Mouse (Mus musculus) stomach, embryonic 16.5 days (tissue): Measurements from ENCODE around the gene Psd. TPM values are rescaled to one million over a fixed set of nuclear protein-coding genes. Genes with fewer than 3 reads are reported as not detected.

Source experiments
- ATAC-seq: fragments of 200-750 bp; cut with Nextera tagmentation; 2 replicates; pipeline ENCODE4 v1.8.0; 2017; ENCODE audit warnings: moderate number of reproducible peaks, moderate TSS enrichment; ENCODE audit not compliant: insufficient read depth, low FRiP score
- H3K27ac ChIP-seq: fragments of 300-500 bp; sonication (generic); 2 replicates; pipeline ENCODE4 v1.5.1; 2014; ENCODE audit warnings: low read length
- H3K27me3 ChIP-seq: fragments of 300-500 bp; sonication (generic); 2 replicates; pipeline ENCODE4 v1.6.1; 2014; ENCODE audit warnings: low read length, control low read depth, mixed read lengths; ENCODE audit not compliant: control insufficient read depth, insufficient read depth
- H3K36me3 ChIP-seq: fragments of 300-500 bp; sonication (generic); 2 replicates; pipeline ENCODE4 v1.6.1; 2014; ENCODE audit warnings: low read length; ENCODE audit not compliant: control insufficient read depth, insufficient read depth
- H3K4me1 ChIP-seq: fragments of 300-500 bp; sonication (generic); 2 replicates; pipeline ENCODE4 v1.6.1; 2014; ENCODE audit warnings: low read length, control low read depth, mixed read lengths; ENCODE audit not compliant: control insufficient read depth, insufficient read depth
- H3K4me2 ChIP-seq: fragments of 300-500 bp; sonication (generic); 2 replicates; pipeline ENCODE4 v1.6.1; 2014; ENCODE audit warnings: low read depth, low read length, mixed read lengths
- H3K4me3 ChIP-seq: fragments of 300-500 bp; sonication (generic); replicated peaks from 2 replicates; pipeline ENCODE4 v1.5.1; 2014; ENCODE audit warnings: mild to moderate bottlenecking, low read length
- H3K9ac ChIP-seq: fragments of 300-500 bp; sonication (generic); 2 replicates; pipeline ENCODE4 v1.6.1; 2014; ENCODE audit warnings: low read length
- H3K9me3 ChIP-seq: fragments of 300-500 bp; sonication (generic); replicated peaks from 2 replicates; pipeline ENCODE4 v1.6.1; 2016; ENCODE audit warnings: low read length, control low read depth; ENCODE audit not compliant: control insufficient read depth
- WGBS: fragments of 180-500 bp; shearing (Covaris S2); extraction: QIAGEN DNeasy Blood & Tissue Kit; methylation state at CpG from one replicate; pipeline ENCODE4 v1.1.7; 2014; 5-methylcytosine and 5-hydroxymethylcytosine counted together
- polyA plus RNA-seq: library from polyadenylated mRNA; unstranded; fragments of >200 nt; fragmentation: Nextera tagmentation; extraction: Ambion mirVana; gene quantifications from 2 replicates; pipeline ENCODE4 v1.2.1, GENCODE M21; 2015

The Psd gene
- polyA plus RNA-seq, 1 experiment from 2014 or later = 23.0 TPM

GRCm38 (mm10) chr19:46305432-46306267, 21.3 kb downstream of the Psd start:
- H3K4me1 ChIP-seq = peaks cover 18% of the 10 kb centered on the region
- WGBS = under 1% methylated on average over 42 of the region's 43 CpGs
- H3K27me3 ChIP-seq = no peaks in the 10 kb centered on the region
- peak overlapping the region; percentile 81 for H3K4me3 ChIP-seq
- ATAC-seq = peak; percentile 79
- H3K36me3 ChIP-seq = 0 out of 2 replicates have a peak, but pooled peaks cover under 1% of the 10 kb centered on the region
- H3K4me2 ChIP-seq = peak overlapping the region; percentile 95
- H3K9me3 ChIP-seq = no peaks in the 10 kb centered on the region
- peak overlapping the region; percentile 91 for H3K27ac ChIP-seq
- H3K9ac ChIP-seq = peak overlapping the region; percentile 82

- Histone ChIP-seq H3K27ac (peak overlapping the region; percentile 91), H3K9ac (peak overlapping the region; percentile 82), H3K9me3 (no peaks in the 10 kb centered on the region), H3K4me3 (peak overlapping the region; percentile 81), H3K27me3 (no peaks in the 10 kb centered on the region), H3K36me3 (no peaks in the 10 kb centered on the region), H3K4me1 (peaks cover 18% of the 10 kb centered on the region), H3K4me2 (peak overlapping the region; percentile 95)
- under 1% methylated on average over 34 of the region's 34 CpGs for WGBS
- ATAC-seq = peak; percentile 15
These were observed 22.0 kb downstream of the Psd start for GRCm38 (mm10) chr19:46304908-46305333.

- Histone ChIP-seq H3K27me3 (no peaks in the 10 kb centered on the region), H3K27ac (peak within 1 kb of the TSS; percentile 91), H3K4me2 (peak within 1 kb of the TSS; percentile 95), H3K36me3 (no peaks in the 10 kb centered on the region), H3K9me3 (no peaks in the 10 kb centered on the region), H3K9ac (peak within 1 kb of the TSS; percentile 82), H3K4me3 (peak within 1 kb of the TSS; percentile 81), H3K4me1 (peaks cover 18% of the 10 kb centered on the region)
- WGBS = under 1% methylated on average over 39 of the region's 39 CpGs
- peak; percentile 93 for ATAC-seq
These were observed 22.6 kb downstream of the Psd start, which contains the start of gene Nfkb2 for GRCm38 (mm10) chr19:46304216-46304841. Gene Nfkb2, plus strand, starts transcription at chr19:46304320.

GRCm38 (mm10) chr19:46303251-46304215, 23.4 kb downstream of the Psd start:
- Histone ChIP-seq H3K27ac (peak overlapping the region; percentile 91), H3K4me1 (peaks cover 14% of the 10 kb centered on the region), H3K9ac (peak overlapping the region; percentile 82), H3K36me3 (no peaks in the 10 kb centered on the region), H3K9me3 (no peaks in the 10 kb centered on the region), H3K4me3 (peak overlapping the region; percentile 81), H3K4me2 (peak overlapping the region; percentile 95), H3K27me3 (no peaks in the 10 kb centered on the region)
- no peak for ATAC-seq
- 49% methylated on average over 18 of the region's 18 CpGs for WGBS

- no peaks in the 10 kb centered on the region for H3K9me3 ChIP-seq
- peaks cover 11% of the 10 kb centered on the region for H3K4me1 ChIP-seq
- no peaks in the 10 kb centered on the region for H3K36me3 ChIP-seq
- ATAC-seq = no peak
- no peak overlapping the region for H3K4me3 ChIP-seq
- no peak overlapping the region for H3K9ac ChIP-seq
- no peaks in the 10 kb centered on the region for H3K27me3 ChIP-seq
- H3K27ac ChIP-seq = no peak overlapping the region
- WGBS = 84% methylated on average over 4 of the region's 4 CpGs
- no peak overlapping the region for H3K4me2 ChIP-seq
These were observed 24.4 kb downstream of the Psd start for GRCm38 (mm10) chr19:46302551-46302950.

GRCm38 (mm10) chr19:46300294-46301045, 26.5 kb downstream of the Psd start:
- 42% methylated on average over 8 of the region's 8 CpGs for WGBS
- Histone ChIP-seq H3K4me3 (no peak overlapping the region), H3K27ac (no peak overlapping the region), H3K4me1 (peaks cover 4% of the 10 kb centered on the region), H3K9me3 (no peaks in the 10 kb centered on the region), H3K4me2 (no peak overlapping the region), H3K36me3 (no peaks in the 10 kb centered on the region), H3K9ac (no peak overlapping the region), H3K27me3 (no peaks in the 10 kb centered on the region)
- no peak for ATAC-seq

- peak; percentile 64; the same call in 1 of the 2 replicates for ATAC-seq
- H3K4me3 ChIP-seq = no peak overlapping the region
- no peak overlapping the region for H3K4me2 ChIP-seq
- no peak overlapping the region for H3K9ac ChIP-seq
- 53% methylated on average over 4 of the region's 4 CpGs for WGBS
- no peaks in the 10 kb centered on the region; the same call in 1 of the 2 replicates for H3K4me1 ChIP-seq
- H3K27me3 ChIP-seq = no peaks in the 10 kb centered on the region
- H3K27ac ChIP-seq = peak overlapping the region; percentile 70; the same call in 1 of the 2 replicates
- no peaks in the 10 kb centered on the region for H3K36me3 ChIP-seq
- H3K9me3 ChIP-seq = no peaks in the 10 kb centered on the region
These were observed 30.0 kb downstream of the Psd start for GRCm38 (mm10) chr19:46296938-46297337.

- Histone ChIP-seq H3K4me1 (no peaks in the 10 kb centered on the region), H3K4me2 (no peak overlapping the region), H3K27me3 (no peaks in the 10 kb centered on the region), H3K27ac (no peak overlapping the region), H3K4me3 (no peak overlapping the region), H3K36me3 (0 out of 2 replicates have a peak, but pooled peaks cover 3% of the 10 kb centered on the region), H3K9ac (no peak overlapping the region), H3K9me3 (no peaks in the 10 kb centered on the region)
- no peak for ATAC-seq
- 54% methylated on average over 12 of the region's 12 CpGs for WGBS
These were observed 36.3 kb downstream of the Psd start for GRCm38 (mm10) chr19:46290535-46291105.
